Mouse (Mus musculus) gonadal fat pad, adult 2 months (tissue): ENCODE results near the gene Gm8765. TPM values are rescaled to one million over a fixed set of nuclear protein-coding genes. Genes with fewer than 3 reads are reported as not detected.
"Not testable (repeated sequence)": the region's sequence is repeated elsewhere in the genome, so short reads cannot be mapped to it uniquely, and the experiment has no call there.

ENCODE experiments used
- DNase-seq: peaks from one replicate; pipeline ENCODE4 v3.0.0-alpha.2; 2012; ENCODE audit warnings: low read depth
- polyA plus RNA-seq: library from polyadenylated mRNA; depleted of rRNA; stranded (reverse); fragments of >200 nt; gene quantifications from 2 replicates; pipeline ENCODE4 v1.2.3, GENCODE M21; 2012; rRNA removed

Gm8765 gene
- not detected in 2 replicates for polyA plus RNA-seq

- DNase-seq = not testable (repeated sequence)
Observed at GRCm38 (mm10) chr13:50698012-50698411, at the start of gene Gm8765. Gene Gm8765 (plus strand): TSS chr13:50698312.

GRCm38 (mm10) chr13:50648771-50649170, 49.3 kb upstream of the Gm8765 start:
- not testable (repeated sequence) for DNase-seq

- DNase-seq = not testable (repeated sequence)
Observed at GRCm38 (mm10) chr13:50750282-50750681, 52.2 kb downstream of the Gm8765 start.

- DNase-seq = no peak
Observed at GRCm38 (mm10) chr13:50751732-50752131, 53.6 kb downstream of the Gm8765 start.

GRCm38 (mm10) chr13:50752961-50753360, 54.8 kb downstream of the Gm8765 start:
- not testable (repeated sequence) for DNase-seq

Other genes with a start within 250 kb of the Gm8765 start
- 0.04 TPM in 1 of 2 replicates, not detected in the other for gene Nutm2, start 231.0 kb upstream of the Gm8765 start, polyA plus RNA-seq
- not detected in 2 replicates for gene Gm904, start 55.1 kb upstream of the Gm8765 start, polyA plus RNA-seq